Mouse (Mus musculus) heart, postnatal 0 days (tissue): ENCODE data around the gene Zfp78.

ENCODE experiments used
- CTCF ChIP-seq: IDR thresholded peaks from 2 replicates; pipeline ENCODE4 v1.5.1; 2016; ENCODE audit warnings: antibody characterized with exemption, control low read depth, low read depth
- EP300 ChIP-seq: IDR thresholded peaks from 2 replicates; pipeline ENCODE4 v1.6.1; 2016; ENCODE audit warnings: antibody characterized with exemption, low read depth

DNA sequence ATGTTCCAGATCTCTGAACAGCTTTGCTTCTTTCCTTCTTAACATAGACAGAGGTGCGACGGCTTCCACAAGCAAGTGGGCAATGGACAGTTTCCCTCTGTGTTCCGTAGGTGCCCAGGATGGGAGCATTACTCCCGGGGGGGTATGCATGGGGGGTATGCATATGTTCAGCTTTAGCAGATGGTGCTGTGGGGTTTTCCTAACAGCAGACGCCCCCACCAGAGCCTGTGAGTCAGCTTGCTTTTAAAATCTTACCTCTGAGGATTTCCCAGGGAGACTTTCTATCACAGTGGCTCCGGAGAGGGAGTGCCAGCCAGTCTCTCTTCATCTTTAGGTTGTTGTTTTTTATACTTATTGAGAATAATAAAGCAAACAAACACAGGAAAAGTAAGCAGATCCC lies 56.8 kb downstream of the Zfp78 start:
- no peak for TF ChIP-seq CTCF
- no peak for TF ChIP-seq EP300
